Mouse (Mus musculus) G1E (cell line): ENCODE measurements at regions not wholly inside any gene's neighbourhood (a gene's known extent, or its start where the extent isn't known, plus 50 kb on each side); places are given as distances from the start of the nearest gene placed in this dataset.

Experiments used
- ATAC-seq: 2 replicates; pipeline ENCODE4 v1.8.0; 2016; ENCODE audit warnings: mild to moderate bottlenecking; ENCODE audit not compliant: insufficient number of reproducible peaks, poor library complexity, low FRiP score, severe bottlenecking; ENCODE audit errors: extremely low read depth
- DNase-seq: peaks from one replicate; pipeline ENCODE4 v3.0.0; 2012; ENCODE audit warnings: low spot score
- H3K27me3 ChIP-seq: 2 replicates; pipeline ENCODE4 v1.6.1; 2012; ENCODE audit warnings: mild to moderate bottlenecking, low read length, inconsistent platforms; ENCODE audit not compliant: insufficient read depth
- H3K36me3 ChIP-seq: replicated peaks from 2 replicates; pipeline ENCODE3; 2012; ENCODE audit warnings: mild to moderate bottlenecking, inconsistent platforms
- H3K4me1 ChIP-seq: 2 replicates; pipeline ENCODE4 v1.6.1; 2012; ENCODE audit warnings: low read depth, low read length, inconsistent platforms, mixed read lengths; ENCODE audit not compliant: insufficient read depth
- H3K4me3 ChIP-seq: 2 replicates; pipeline ENCODE4 v1.5.1; 2012; ENCODE audit warnings: low read depth, mild to moderate bottlenecking, inconsistent platforms, low read length, moderate library complexity, mixed read lengths
- H3K9me3 ChIP-seq: replicated peaks from 2 replicates; pipeline ENCODE4 v1.6.1; 2012; ENCODE audit warnings: inconsistent platforms
- CTCF ChIP-seq: IDR thresholded peaks from 2 replicates; pipeline ENCODE4 v1.5.1; 2012; ENCODE audit warnings: low read depth, low read length, inconsistent platforms, mixed read lengths
- GATA1 ChIP-seq: IDR thresholded peaks from 2 replicates; pipeline ENCODE4 v1.6.1; 2012; ENCODE audit warnings: borderline replicate concordance, low read length, inconsistent platforms, mixed read lengths
- GATA2 ChIP-seq: IDR thresholded peaks from 2 replicates; pipeline ENCODE4 v1.6.1; 2012; ENCODE audit warnings: low read depth, low read length, inconsistent platforms, borderline replicate concordance
- POLR2AphosphoS5 ChIP-seq: IDR thresholded peaks from 2 replicates; pipeline ENCODE4 v1.6.1; 2012; ENCODE audit warnings: low read depth, low read length, inconsistent platforms; ENCODE audit not compliant: insufficient replicate concordance
- TAL1 ChIP-seq: conservative IDR thresholded peaks from 2 replicates; pipeline ENCODE4 v1.6.1; 2012; ENCODE audit warnings: low read depth, low read length, inconsistent platforms, mixed read lengths

DNA sequence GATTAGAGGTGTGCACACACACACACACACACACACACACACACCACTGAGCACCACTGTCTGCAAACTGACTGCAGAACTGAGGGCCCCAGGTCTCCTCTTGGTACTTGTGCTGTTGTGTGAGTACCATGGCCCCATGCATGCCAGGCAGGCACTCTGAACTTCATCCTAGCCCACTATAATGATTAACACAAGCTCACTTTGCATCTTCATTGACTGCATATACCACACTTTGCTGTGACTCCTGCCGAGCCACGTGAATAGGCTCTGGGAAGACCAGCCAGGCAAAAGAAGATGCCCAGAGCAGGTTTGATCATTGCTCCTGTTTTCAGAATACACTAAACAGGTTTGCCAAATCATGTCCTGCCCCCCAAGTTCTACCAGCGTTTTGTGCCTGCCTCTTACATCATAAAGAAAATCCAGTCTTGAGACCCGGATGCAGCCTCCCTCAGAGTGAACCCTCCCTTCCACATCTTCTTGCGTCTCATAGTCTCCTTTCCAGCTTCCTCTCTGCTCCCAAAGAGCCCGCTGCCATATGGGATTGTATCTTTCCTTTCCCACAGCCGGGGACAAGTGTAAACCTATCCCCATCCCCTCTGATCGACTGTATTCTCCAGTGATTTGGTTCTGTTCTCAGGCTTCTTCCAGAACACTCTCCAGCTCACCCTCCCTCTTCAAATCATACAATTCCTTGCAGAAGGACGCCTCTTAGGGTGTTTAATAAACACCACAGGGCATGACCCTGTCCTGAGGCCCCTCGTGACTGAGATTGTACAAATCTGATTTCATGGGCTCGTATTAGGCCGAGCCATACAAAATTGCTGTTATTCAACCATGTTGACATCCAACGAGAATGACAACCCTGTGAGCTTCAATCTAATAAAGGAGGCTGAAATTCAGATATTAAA is 215.6 kb upstream of the Jarid2 start:
- Histone ChIP-seq H3K9me3 (no peaks in the 10 kb centered on the region), H3K27me3 (peaks cover 21% of the 10 kb centered on the region; the same call in 1 of the 2 replicates), H3K4me1 (no peaks in the 10 kb centered on the region), H3K36me3 (no peaks in the 10 kb centered on the region), H3K4me3 (no peak overlapping the region)
- DNase-seq: no peak
- TF ChIP-seq GATA1: no peak
- no peak for TF ChIP-seq TAL1
- no peak for TF ChIP-seq POLR2AphosphoS5
- no peak for TF ChIP-seq CTCF
- TF ChIP-seq GATA2: no peak
- ATAC-seq: no peak

- H3K27me3 ChIP-seq: peaks cover 22% of the 10 kb centered on the region
- no peak for ATAC-seq
These were observed 214.6 kb upstream of the Jarid2 start for GRCm38 (mm10) chr13:44514636-44515158.

GRCm38 (mm10) chr13:44516863-44517262 is 212.4 kb upstream of the Jarid2 start:
- Histone ChIP-seq H3K36me3 (no peaks in the 10 kb centered on the region), H3K4me1 (no peaks in the 10 kb centered on the region), H3K9me3 (no peaks in the 10 kb centered on the region), H3K27me3 (peaks cover 22% of the 10 kb centered on the region), H3K4me3 (no peak overlapping the region)
- ATAC-seq: no peak
- no peak for TF ChIP-seq GATA1
- no peak for DNase-seq

More at GRCm38 (mm10) chr13:44514636-44515158, 214.6 kb upstream of the Jarid2 start:
- no peaks in the 10 kb centered on the region for H3K9me3 ChIP-seq
- H3K4me3 ChIP-seq: no peak overlapping the region
- no peaks in the 10 kb centered on the region for H3K36me3 ChIP-seq
- no peaks in the 10 kb centered on the region for H3K4me1 ChIP-seq
- TF ChIP-seq GATA2 (no peak), POLR2AphosphoS5 (no peak), GATA1 (no peak), CTCF (no peak), TAL1 (no peak)
- DNase-seq: no peak

DNA sequence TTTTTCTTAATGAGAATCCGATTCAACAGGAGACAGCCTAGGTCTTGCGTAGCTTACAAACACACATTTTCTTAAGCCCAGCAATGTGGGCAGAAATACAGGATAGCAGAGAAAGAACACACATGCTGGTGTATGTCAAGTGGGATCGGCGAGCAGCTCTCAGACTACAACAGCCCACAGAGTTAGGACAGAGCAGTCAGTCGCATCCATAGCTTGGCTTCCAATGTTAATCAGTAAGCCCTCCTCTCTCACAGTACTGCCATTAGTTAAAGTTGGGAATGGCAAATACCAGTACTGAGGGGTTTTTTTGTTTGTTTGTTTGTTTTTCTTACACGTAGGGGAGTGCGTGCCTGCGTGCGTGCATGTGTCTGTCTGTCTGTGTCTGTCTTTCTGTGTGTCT is 212.0 kb upstream of the Jarid2 start:
- DNase-seq (no peak), ATAC-seq (no peak)
- Histone ChIP-seq H3K4me1 (no peaks in the 10 kb centered on the region), H3K4me3 (no peak overlapping the region), H3K9me3 (no peaks in the 10 kb centered on the region), H3K27me3 (peaks cover 22% of the 10 kb centered on the region), H3K36me3 (no peaks in the 10 kb centered on the region)
- no peak for TF ChIP-seq GATA2
- no peak for TF ChIP-seq GATA1
- TF ChIP-seq CTCF: no peak
- no peak for TF ChIP-seq TAL1
- no peak for TF ChIP-seq POLR2AphosphoS5

- H3K27me3 ChIP-seq: peaks cover 30% of the 10 kb centered on the region
- H3K36me3 ChIP-seq: no peaks in the 10 kb centered on the region
- TF ChIP-seq CTCF (no peak), POLR2AphosphoS5 (no peak), GATA1 (no peak), GATA2 (no peak)
- no peak for ATAC-seq
- no peaks in the 10 kb centered on the region for H3K9me3 ChIP-seq
- no peaks in the 10 kb centered on the region for H3K4me1 ChIP-seq
- no peak for DNase-seq
- no peak overlapping the region for H3K4me3 ChIP-seq
These were observed 211.1 kb upstream of the Jarid2 start for GRCm38 (mm10) chr13:44518215-44518614.

- H3K4me3 ChIP-seq: no peak overlapping the region
- no peaks in the 10 kb centered on the region for H3K4me1 ChIP-seq
- DNase-seq (no peak), ATAC-seq (no peak)
- TF ChIP-seq CTCF (no peak), TAL1 (no peak), GATA2 (no peak), GATA1 (no peak), POLR2AphosphoS5 (no peak)
- no peaks in the 10 kb centered on the region for H3K36me3 ChIP-seq
- H3K27me3 ChIP-seq: peaks cover 34% of the 10 kb centered on the region
- no peaks in the 10 kb centered on the region for H3K9me3 ChIP-seq
These were observed 205.8 kb upstream of the Jarid2 start for GRCm38 (mm10) chr13:44523516-44523915.
